Mouse (Mus musculus) monocyte, adult 59 days (primary cell): ENCODE data around the gene Cpne7. TPM values are rescaled to one million over a fixed set of nuclear protein-coding genes. Genes with fewer than 3 reads are reported as not detected.

Experiments used
- total RNA-seq, 2 experiments: library from RNA; stranded (reverse); gene quantifications; one replicate each; pipeline ENCODE4 v1.2.4; 2023

Cpne7 gene
- not detected for total RNA-seq

GRCm38 (mm10) chr8:123117127-123117731 is at the start of gene Cpne7:
Gene Cpne7 (plus strand): TSS chr8:123117374.

GRCm38 (mm10) chr8:123101735-123102685 is 15.2 kb upstream of the Cpne7 start, which contains the start of gene Rpl13:
Gene Rpl13 (plus strand): TSS chr8:123102350.

GRCm38 (mm10) chr8:123157888-123158465 is 40.8 kb downstream of the Cpne7 start, which contains the start of gene Sult5a1:
Gene Sult5a1 (minus strand): TSS chr8:123158315.

Other genes starting within 250 kb of the Cpne7 start
- gene Ankrd11, start 75.1 kb upstream of the Cpne7 start, total RNA-seq, result 100 to 1,000 TPM; 187 to 205 TPM
- gene Spg7, start 54.4 kb upstream of the Cpne7 start, total RNA-seq, result 10 to 100 TPM; 36.4 to 49.9 TPM
- 100 to 1,000 TPM; 788 to 834 TPM for gene Rpl13, start 15.0 kb upstream of the Cpne7 start, total RNA-seq
- not detected for gene Sult5a1, start 40.9 kb downstream of the Cpne7 start, total RNA-seq
- gene Dpep1, start 68.9 kb downstream of the Cpne7 start, total RNA-seq, result not detected
- gene Chmp1a, start 95.4 kb downstream of the Cpne7 start, total RNA-seq, result 10 to 100 TPM; 64.5 to 85.4 TPM
- not detected for gene Spata33, start 95.5 kb downstream of the Cpne7 start, total RNA-seq
- 10 to 100 TPM; 39.0 to 46.4 TPM for gene Cdk10, start 107.5 kb downstream of the Cpne7 start, total RNA-seq
- 1 to 10 TPM; 4.3 to 5.1 TPM for gene Spata2l, start 118.9 kb downstream of the Cpne7 start, total RNA-seq
- gene Zfp276, start 136.8 kb downstream of the Cpne7 start, total RNA-seq, result 10 to 100 TPM; 27.8 to 36.5 TPM
- 10 to 100 TPM; 67.4 to 82.9 TPM for gene Vps9d1, start 137.0 kb downstream of the Cpne7 start, total RNA-seq
- 10 to 100 TPM; 45.7 to 58.2 TPM for gene Fanca, start 201.2 kb downstream of the Cpne7 start, total RNA-seq
- gene Spire2, start 215.3 kb downstream of the Cpne7 start, total RNA-seq, result not detected